Mouse (Mus musculus): Measurements from ENCODE around the gene Flvcr1. TPM values are rescaled to one million over a fixed set of nuclear protein-coding genes. Genes with fewer than 3 reads are reported as not detected.
A peak's percentile ranks its signal among the peaks of the same experiment; 100 is the strongest.

The Flvcr1 gene
- polyA plus RNA-seq, 1 experiment from 2014 or later = 6.2 TPM

GRCm38 (mm10) chr1:190976887-190977573 is 48.9 kb downstream of the Flvcr1 start:
- Histone ChIP-seq H3K9me3 (ENCODE audit: low read length) (no peaks in the 10 kb centered on the region), H3K27ac (ENCODE audit: low read length) (no peak overlapping the region), H3K27me3 (ENCODE audit: insufficient read depth, low read length) (no peaks in the 10 kb centered on the region), H3K4me1 (ENCODE audit: insufficient read depth, low read length) (peaks cover 30% of the 10 kb centered on the region), H3K36me3 (ENCODE audit: insufficient read depth, low read length) (peaks cover 10% of the 10 kb centered on the region), H3K4me2 (replicated peaks; ENCODE audit: low read depth, low read length) (peak overlapping the region; percentile 99), H3K4me3 (ENCODE audit: low read length) (peak overlapping the region; percentile 71), H3K9ac (replicated peaks; ENCODE audit: low read length) (peak overlapping the region; percentile 36; the same call in 1 of the 2 replicates)
- no peak for ATAC-seq (ENCODE audit: low FRiP score, low TSS enrichment)
- 25% methylated on average over 11 of the region's 11 CpGs for WGBS

- Histone ChIP-seq H3K27ac (ENCODE audit: low read length) (no peak overlapping the region), H3K9ac (replicated peaks; ENCODE audit: low read length) (no peak overlapping the region), H3K4me3 (ENCODE audit: low read length) (no peak overlapping the region), H3K4me2 (replicated peaks; ENCODE audit: low read depth, low read length) (no peak overlapping the region), H3K36me3 (ENCODE audit: insufficient read depth, low read length) (peaks cover 16% of the 10 kb centered on the region), H3K9me3 (ENCODE audit: low read length) (no peaks in the 10 kb centered on the region), H3K4me1 (ENCODE audit: insufficient read depth, low read length) (peaks cover 27% of the 10 kb centered on the region), H3K27me3 (ENCODE audit: insufficient read depth, low read length) (no peaks in the 10 kb centered on the region)
- no peak for ATAC-seq (ENCODE audit: low FRiP score, low TSS enrichment)
- WGBS = 60% methylated on average over 1 of the region's 1 CpGs
Measured at GRCm38 (mm10) chr1:190974833-190975232, 51.1 kb downstream of the Flvcr1 start.

GRCm38 (mm10) chr1:190974191-190974590 is 51.8 kb downstream of the Flvcr1 start:
- Histone ChIP-seq H3K9ac (replicated peaks; ENCODE audit: low read length) (no peak overlapping the region), H3K27me3 (ENCODE audit: insufficient read depth, low read length) (no peaks in the 10 kb centered on the region), H3K4me3 (ENCODE audit: low read length) (no peak overlapping the region), H3K9me3 (ENCODE audit: low read length) (no peaks in the 10 kb centered on the region), H3K4me1 (ENCODE audit: insufficient read depth, low read length) (peaks cover 25% of the 10 kb centered on the region), H3K4me2 (replicated peaks; ENCODE audit: low read depth, low read length) (no peak overlapping the region), H3K36me3 (ENCODE audit: insufficient read depth, low read length) (peaks cover 20% of the 10 kb centered on the region), H3K27ac (ENCODE audit: low read length) (no peak overlapping the region)
- ATAC-seq (ENCODE audit: low FRiP score, low TSS enrichment) = no peak
- 84% methylated on average over 8 of the region's 8 CpGs for WGBS

- 60% methylated on average over 7 of the region's 7 CpGs for WGBS
- Histone ChIP-seq H3K9ac (replicated peaks; ENCODE audit: low read length) (no peak overlapping the region), H3K9me3 (ENCODE audit: low read length) (no peaks in the 10 kb centered on the region), H3K27ac (ENCODE audit: low read length) (no peak overlapping the region), H3K4me3 (ENCODE audit: low read length) (no peak overlapping the region), H3K36me3 (ENCODE audit: insufficient read depth, low read length) (peaks cover 25% of the 10 kb centered on the region), H3K4me1 (ENCODE audit: insufficient read depth, low read length) (peaks cover 19% of the 10 kb centered on the region), H3K27me3 (ENCODE audit: insufficient read depth, low read length) (no peaks in the 10 kb centered on the region), H3K4me2 (replicated peaks; ENCODE audit: low read depth, low read length) (no peak overlapping the region)
- no peak for ATAC-seq (ENCODE audit: low FRiP score, low TSS enrichment)
Measured at GRCm38 (mm10) chr1:190972612-190973192, 53.3 kb downstream of the Flvcr1 start.

GRCm38 (mm10) chr1:190971708-190972610 is 54.0 kb downstream of the Flvcr1 start:
- H3K4me3 ChIP-seq (ENCODE audit: low read length) = no peak overlapping the region
- WGBS = 81% methylated on average over 14 of the region's 14 CpGs
- H3K27ac ChIP-seq (ENCODE audit: low read length) = no peak overlapping the region
- no peak overlapping the region for H3K4me2 ChIP-seq (replicated peaks; ENCODE audit: low read depth, low read length)
- H3K9ac ChIP-seq (replicated peaks; ENCODE audit: low read length) = no peak overlapping the region
- peaks cover 25% of the 10 kb centered on the region for H3K36me3 ChIP-seq (ENCODE audit: insufficient read depth, low read length)
- no peaks in the 10 kb centered on the region for H3K27me3 ChIP-seq (ENCODE audit: insufficient read depth, low read length)
- no peak for ATAC-seq (ENCODE audit: low FRiP score, low TSS enrichment)
- H3K4me1 ChIP-seq (ENCODE audit: insufficient read depth, low read length) = peaks cover 11% of the 10 kb centered on the region; the same call in 1 of the 2 replicates
- no peaks in the 10 kb centered on the region for H3K9me3 ChIP-seq (ENCODE audit: low read length)

GRCm38 (mm10) chr1:190968010-190968409 is 57.9 kb downstream of the Flvcr1 start:
- no peak overlapping the region for H3K4me3 ChIP-seq (ENCODE audit: low read length)
- peaks cover 16% of the 10 kb centered on the region for H3K36me3 ChIP-seq (ENCODE audit: insufficient read depth, low read length)
- H3K4me1 ChIP-seq (ENCODE audit: insufficient read depth, low read length) = peaks cover 2% of the 10 kb centered on the region; the same call in 1 of the 2 replicates
- no peak overlapping the region for H3K4me2 ChIP-seq (replicated peaks; ENCODE audit: low read depth, low read length)
- ATAC-seq (ENCODE audit: low FRiP score, low TSS enrichment) = no peak
- no peaks in the 10 kb centered on the region for H3K27me3 ChIP-seq (ENCODE audit: insufficient read depth, low read length)
- no peak overlapping the region for H3K27ac ChIP-seq (ENCODE audit: low read length)
- no peaks in the 10 kb centered on the region for H3K9me3 ChIP-seq (ENCODE audit: low read length)
- H3K9ac ChIP-seq (replicated peaks; ENCODE audit: low read length) = no peak overlapping the region
- WGBS = 87% methylated on average over 7 of the region's 7 CpGs

- peaks cover 12% of the 10 kb centered on the region; the same call in 1 of the 2 replicates for H3K36me3 ChIP-seq (ENCODE audit: insufficient read depth, low read length)
Measured at GRCm38 (mm10) chr1:190964992-190965780, 60.8 kb downstream of the Flvcr1 start.

GRCm38 (mm10) chr1:190962760-190963159 is 63.2 kb downstream of the Flvcr1 start:
- H3K27ac ChIP-seq (ENCODE audit: low read length) = no peak overlapping the region
- H3K9me3 ChIP-seq (ENCODE audit: low read length) = no peaks in the 10 kb centered on the region
- H3K4me3 ChIP-seq (ENCODE audit: low read length) = no peak overlapping the region
- no peaks in the 10 kb centered on the region for H3K27me3 ChIP-seq (ENCODE audit: insufficient read depth, low read length)
- 95% methylated on average over 3 of the region's 3 CpGs for WGBS
- peaks cover 11% of the 10 kb centered on the region; the same call in 1 of the 2 replicates for H3K36me3 ChIP-seq (ENCODE audit: insufficient read depth, low read length)
- no peak for ATAC-seq (ENCODE audit: low FRiP score, low TSS enrichment)
- H3K9ac ChIP-seq (replicated peaks; ENCODE audit: low read length) = no peak overlapping the region
- H3K4me1 ChIP-seq (ENCODE audit: insufficient read depth, low read length) = no peaks in the 10 kb centered on the region
- H3K4me2 ChIP-seq (replicated peaks; ENCODE audit: low read depth, low read length) = no peak overlapping the region

More at GRCm38 (mm10) chr1:190964992-190965780, 60.8 kb downstream of the Flvcr1 start:
- Histone ChIP-seq H3K4me3 (ENCODE audit: low read length) (no peak overlapping the region), H3K27me3 (ENCODE audit: insufficient read depth, low read length) (no peaks in the 10 kb centered on the region), H3K9me3 (ENCODE audit: low read length) (no peaks in the 10 kb centered on the region), H3K4me2 (replicated peaks; ENCODE audit: low read depth, low read length) (no peak overlapping the region), H3K9ac (replicated peaks; ENCODE audit: low read length) (no peak overlapping the region), H3K27ac (ENCODE audit: low read length) (no peak overlapping the region), H3K4me1 (ENCODE audit: insufficient read depth, low read length) (no peaks in the 10 kb centered on the region)
- ATAC-seq (ENCODE audit: low FRiP score, low TSS enrichment) = no peak
- WGBS = 79% methylated on average over 15 of the region's 15 CpGs

GRCm38 (mm10) chr1:190958821-190959220 is 67.1 kb downstream of the Flvcr1 start:
- no peak for ATAC-seq (ENCODE audit: low FRiP score, low TSS enrichment)
- WGBS = 76% methylated on average over 5 of the region's 5 CpGs
- no peak overlapping the region for H3K27ac ChIP-seq (ENCODE audit: low read length)
- H3K27me3 ChIP-seq (ENCODE audit: insufficient read depth, low read length) = no peaks in the 10 kb centered on the region
- no peak overlapping the region for H3K9ac ChIP-seq (replicated peaks; ENCODE audit: low read length)
- peaks cover 33% of the 10 kb centered on the region for H3K36me3 ChIP-seq (ENCODE audit: insufficient read depth, low read length)
- H3K4me1 ChIP-seq (ENCODE audit: insufficient read depth, low read length) = no peaks in the 10 kb centered on the region
- H3K9me3 ChIP-seq (ENCODE audit: low read length) = no peaks in the 10 kb centered on the region
- H3K4me2 ChIP-seq (replicated peaks; ENCODE audit: low read depth, low read length) = no peak overlapping the region
- H3K4me3 ChIP-seq (ENCODE audit: low read length) = no peak overlapping the region
